Mouse (Mus musculus) neutrophil, adult 5-6 weeks (primary cell): Measurements from ENCODE around the gene Ccdc186. TPM values are rescaled to one million over a fixed set of nuclear protein-coding genes. Genes with fewer than 3 reads are reported as not detected.
"Not testable (repeated sequence)": the region's sequence is repeated elsewhere in the genome, so short reads cannot be mapped to it uniquely, and the experiment has no call there.

Experiments
- ATAC-seq: fragments of 151-379, 151-347 bp; 2 replicates; pipeline ENCODE4 v1.8.0; 2017; ENCODE audit warnings: mild to moderate bottlenecking, moderate TSS enrichment; ENCODE audit not compliant: insufficient number of reproducible peaks, poor library complexity, low FRiP score, severe bottlenecking; ENCODE audit errors: extremely low read depth
- total RNA-seq: library from RNA; stranded (forward); fragments of 200-1000 nt; gene quantifications from 2 replicates; pipeline ENCODE4 v1.2.3, GENCODE M21; 2017

Gene Ccdc186
- total RNA-seq, 1 experiment from 2014 or later, result 73.7 TPM

DNA sequence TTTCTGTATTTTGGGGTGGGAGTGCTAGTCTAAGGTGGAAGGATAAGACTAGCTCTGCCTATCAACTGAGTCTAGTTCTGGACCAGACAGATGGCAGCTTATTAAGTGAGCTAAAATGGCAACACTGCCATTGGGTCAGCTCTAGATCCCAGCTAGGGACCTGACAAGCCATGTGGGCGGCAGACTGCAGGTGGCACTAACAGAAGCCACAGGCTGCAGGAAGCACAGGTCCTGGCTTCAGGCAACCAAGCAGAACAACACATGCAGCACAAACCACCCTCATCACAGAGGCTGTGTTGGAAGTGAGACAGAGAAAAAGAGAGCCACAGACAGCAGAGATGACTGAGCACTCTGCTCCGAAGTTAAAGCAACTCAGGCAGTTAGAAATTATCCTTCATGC, 16.6 kb downstream of the Ccdc186 start:
- peak; percentile 75 for ATAC-seq

DNA sequence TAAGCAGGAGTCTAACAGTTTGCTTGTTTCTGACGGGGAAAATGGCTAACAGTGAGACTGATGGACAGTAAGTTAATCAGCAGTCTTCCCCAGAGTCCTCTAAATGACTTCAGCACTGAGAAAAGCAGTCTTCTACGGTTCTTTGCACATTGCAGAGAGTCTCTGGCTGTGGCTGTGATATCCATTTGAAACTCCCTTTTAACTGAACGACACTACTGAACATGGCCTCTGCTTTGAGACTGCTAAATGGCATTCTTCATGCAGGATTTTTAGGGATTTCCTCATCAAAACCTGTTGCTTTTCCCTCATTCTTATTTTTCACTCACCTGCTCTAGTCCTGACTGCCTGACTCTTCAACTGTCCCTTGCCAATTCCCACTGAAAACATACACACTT, 19.6 kb downstream of the Ccdc186 start:
- no peak for ATAC-seq

DNA sequence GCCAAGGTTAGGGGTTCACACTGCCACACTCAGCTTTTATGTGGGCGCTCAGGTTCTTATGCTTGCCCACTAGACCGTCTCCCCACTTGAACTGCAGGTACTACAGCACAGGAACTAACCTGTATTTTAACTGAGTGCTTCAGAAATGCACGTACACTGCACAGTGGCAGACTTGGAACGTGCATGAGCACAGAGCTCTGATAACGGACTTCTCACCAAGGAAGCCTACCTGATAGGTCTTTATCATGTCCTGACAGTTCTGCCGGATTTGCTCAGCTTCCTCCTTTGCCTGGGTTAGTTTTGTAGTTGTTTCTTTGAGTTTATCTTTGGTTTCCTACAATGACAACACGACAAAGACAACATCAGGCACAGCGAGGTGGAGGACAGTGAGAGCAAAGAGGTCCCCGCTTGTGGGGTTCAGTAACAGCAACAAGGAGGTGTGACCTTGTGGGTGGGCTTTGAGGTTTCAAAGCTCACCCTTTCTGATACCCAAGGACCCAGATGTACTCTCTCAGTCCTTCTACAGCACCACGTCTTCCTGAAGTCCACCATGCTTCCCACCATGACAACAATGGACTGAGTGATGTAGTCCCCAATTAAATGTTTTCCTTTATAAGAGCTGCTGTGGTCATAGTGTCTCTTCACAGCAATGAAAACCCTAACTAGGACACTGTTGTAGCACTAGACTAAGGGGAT, 20.2 kb downstream of the Ccdc186 start:
- no peak for ATAC-seq

DNA sequence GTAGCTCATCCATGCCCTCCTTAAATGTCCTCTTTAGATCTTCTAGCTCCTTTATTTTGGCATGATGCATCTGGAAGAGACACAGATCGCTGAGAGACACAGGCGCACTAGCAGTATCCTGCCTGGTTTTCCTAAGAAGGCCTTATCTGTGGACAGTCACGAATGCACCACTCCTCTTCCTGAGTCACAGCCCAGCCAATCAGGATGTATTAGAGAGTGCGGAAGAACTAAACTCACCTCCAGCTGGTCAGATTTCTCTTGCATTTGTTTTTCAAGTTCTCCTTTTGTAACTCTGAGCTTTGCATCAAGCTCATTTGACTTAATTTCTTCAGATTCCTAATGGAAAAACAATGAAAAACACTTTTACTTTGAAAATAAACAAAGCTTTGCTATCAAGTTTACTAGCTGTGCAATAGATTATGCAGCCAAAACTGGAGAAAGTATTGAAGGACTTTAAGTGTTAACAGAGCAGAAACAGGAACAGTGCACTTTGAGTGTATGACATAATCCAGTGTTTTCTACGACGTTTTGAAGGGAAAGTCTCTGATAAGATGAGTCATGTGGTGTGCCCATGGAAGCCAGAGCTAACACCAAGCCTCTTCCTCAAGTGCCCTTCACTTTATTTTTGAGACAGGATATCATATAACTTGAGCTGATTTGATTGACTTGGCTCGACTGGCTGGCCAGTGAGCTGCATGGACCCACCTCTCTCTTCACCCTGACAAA, 20.9 kb downstream of the Ccdc186 start:
- ATAC-seq, result no peak

DNA sequence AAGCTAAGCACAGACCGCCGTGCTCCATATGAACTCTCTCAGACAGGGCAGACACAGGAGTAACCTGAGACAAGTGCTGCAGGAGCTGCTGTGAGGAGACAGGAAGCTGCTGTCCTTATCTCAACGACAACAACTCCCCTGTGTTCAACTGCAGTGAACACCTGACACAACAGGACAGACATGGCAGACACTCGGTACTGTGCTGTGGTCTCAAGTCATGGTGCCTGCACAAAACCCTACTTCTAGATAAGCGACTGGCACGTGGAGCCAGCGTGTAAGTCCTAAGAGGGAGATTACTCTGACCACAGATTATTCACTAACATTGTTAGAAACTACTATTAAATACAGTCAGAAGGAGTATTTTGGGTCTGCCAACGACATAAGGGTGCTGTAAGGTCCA, 21.8 kb downstream of the Ccdc186 start:
- no peak for ATAC-seq

DNA sequence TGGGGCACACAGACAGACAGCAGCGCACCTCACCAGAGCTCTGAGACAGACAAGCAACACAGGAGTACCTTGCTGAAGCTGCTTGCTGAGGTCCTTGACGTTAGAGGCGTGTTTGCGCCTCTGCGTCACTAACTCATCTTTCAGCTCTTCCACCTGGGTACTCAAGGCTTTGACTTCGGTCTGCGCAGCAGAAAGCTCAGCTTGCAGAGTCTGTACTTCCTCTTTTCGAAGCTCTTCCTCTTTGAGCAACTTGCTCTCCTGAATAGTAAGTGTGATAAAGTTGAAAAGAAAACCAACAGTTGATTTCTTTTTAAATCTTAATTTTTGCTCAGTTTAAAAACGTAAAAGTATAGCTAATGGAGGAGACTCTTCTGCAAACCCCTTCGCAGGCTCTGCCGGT, 24.6 kb downstream of the Ccdc186 start:
- peak; percentile 92 for ATAC-seq

DNA sequence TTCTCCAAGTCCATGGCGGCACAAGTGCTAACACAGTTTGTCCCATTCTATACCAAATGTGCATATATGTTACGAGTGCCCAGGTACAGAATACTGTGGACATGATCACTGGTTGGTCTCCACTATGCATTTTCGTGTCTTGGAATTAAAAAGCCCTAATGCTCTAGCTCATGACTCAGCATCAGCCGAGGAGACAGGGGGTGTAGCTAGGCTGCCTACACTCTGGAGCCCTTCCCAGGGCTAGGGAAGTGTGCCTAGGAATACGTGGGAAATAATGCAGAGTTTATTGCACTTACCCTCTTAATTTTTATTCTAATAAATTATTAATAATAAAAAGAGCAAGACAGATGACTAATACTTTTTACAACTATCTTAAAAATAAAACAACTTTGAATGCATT, 33.0 kb downstream of the Ccdc186 start:
- no peak for ATAC-seq

DNA sequence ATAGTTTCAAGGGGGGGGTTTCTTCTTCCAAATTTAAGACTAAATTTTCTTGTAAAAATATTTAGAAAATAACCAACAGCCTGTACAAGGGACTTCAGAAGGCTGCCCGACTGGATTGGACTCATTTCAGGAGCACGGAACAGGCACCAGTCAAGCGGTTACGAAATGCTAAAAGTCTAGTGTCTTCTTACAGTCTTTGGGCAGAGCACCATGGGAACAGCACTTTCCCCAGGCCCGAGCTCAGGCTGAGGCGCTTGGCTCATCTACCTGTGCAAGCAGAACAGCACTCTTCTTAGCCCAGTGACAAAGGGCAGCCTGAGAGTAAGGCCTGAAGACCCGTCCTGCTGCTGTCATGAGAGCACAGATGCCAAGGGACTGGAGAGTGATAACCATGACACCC, 34.1 kb downstream of the Ccdc186 start:
- ATAC-seq, result no peak

DNA sequence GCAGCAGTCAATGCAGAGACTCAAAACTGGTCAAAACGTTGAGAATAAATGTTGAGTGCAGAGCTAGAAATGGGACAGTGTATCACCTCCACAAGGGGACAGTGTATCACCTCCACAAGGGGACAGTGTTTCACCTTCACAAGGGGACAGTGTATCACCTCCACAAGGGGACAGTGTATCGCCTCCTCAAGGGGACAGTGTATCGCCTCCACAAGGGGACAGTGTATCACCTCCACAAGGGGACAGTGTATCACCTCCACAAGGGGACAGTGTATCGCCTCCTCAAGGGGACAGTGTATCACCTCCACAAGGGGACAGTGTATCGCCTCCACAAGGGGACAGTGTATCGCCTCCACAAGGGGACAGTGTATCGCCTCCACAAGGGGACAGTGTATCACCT, 43.5 kb downstream of the Ccdc186 start:
- not testable (repeated sequence) for ATAC-seq

DNA sequence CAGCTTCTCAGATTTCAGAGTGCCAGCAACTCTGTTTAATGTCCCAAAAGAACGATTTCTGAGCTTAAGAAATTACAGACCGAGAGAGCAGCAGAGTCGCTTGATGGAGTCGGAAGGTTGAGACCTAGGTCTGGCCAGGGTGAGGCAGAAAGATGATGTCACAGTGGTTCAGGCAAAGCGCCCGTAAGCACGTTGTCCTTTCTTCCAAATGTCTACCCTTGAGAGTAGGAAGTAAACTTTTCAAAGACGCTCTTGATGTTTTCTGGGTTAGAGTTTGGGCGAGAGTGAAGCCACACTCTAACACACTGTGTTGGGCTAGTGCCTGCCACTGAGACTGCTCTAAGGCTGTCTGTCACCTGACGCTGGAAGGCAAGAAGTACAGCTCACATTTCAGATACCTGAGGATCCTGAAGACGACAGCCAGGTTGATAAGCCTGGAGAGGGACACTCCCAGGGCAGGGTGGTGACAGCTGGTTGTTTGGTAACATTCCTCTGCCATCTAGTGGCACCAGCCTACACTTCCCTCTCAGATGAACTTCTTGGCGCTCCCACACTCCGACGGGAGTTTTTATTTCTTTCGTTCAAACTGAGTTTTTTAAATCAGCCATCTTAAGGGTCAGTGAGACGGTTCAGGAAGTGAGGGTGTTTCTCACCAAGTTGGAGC, 45.1 kb downstream of the Ccdc186 start:
- ATAC-seq, result peak; percentile 33; the same call in 1 of the 2 replicates

DNA sequence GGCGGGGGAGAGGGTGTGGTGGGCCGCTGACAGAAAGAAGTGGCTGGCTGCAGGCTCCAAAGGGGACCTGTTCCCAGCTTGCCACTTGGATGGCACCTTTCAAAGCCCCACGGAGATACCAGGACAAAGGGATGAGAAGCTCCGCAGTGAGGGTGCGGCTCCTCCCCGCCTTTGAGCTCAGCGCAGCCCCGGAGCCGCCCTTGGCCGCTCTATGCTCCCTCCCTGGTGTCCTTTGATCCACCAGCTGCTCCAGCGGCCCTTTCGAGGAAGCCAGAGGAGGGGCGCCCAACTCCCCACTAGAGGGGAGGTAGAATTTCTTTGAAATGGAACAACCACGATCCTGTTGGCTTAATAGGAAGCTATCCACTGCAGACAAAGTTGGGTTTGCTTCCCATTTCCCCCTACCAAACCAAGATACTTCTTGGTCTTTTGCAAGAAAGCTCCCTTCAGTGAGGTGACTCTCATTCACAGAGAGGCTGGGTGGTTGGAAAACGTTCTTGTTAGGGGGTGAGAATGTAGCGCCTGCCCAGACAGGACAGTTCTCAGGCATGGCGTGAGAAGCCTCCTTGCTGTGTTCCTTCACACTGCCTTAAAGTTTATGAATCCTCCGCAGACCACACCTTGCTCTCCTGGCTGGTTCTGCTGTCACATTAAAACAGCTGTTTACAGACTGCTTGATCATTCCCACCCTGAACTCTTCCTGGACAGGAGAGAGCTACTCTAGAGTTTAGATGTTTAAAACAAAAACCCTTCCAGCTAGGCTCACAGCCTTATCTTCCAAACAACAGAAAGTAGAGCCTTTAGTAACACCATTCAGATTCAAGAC, 45.9 kb downstream of the Ccdc186 start:
- ATAC-seq, result no peak

DNA sequence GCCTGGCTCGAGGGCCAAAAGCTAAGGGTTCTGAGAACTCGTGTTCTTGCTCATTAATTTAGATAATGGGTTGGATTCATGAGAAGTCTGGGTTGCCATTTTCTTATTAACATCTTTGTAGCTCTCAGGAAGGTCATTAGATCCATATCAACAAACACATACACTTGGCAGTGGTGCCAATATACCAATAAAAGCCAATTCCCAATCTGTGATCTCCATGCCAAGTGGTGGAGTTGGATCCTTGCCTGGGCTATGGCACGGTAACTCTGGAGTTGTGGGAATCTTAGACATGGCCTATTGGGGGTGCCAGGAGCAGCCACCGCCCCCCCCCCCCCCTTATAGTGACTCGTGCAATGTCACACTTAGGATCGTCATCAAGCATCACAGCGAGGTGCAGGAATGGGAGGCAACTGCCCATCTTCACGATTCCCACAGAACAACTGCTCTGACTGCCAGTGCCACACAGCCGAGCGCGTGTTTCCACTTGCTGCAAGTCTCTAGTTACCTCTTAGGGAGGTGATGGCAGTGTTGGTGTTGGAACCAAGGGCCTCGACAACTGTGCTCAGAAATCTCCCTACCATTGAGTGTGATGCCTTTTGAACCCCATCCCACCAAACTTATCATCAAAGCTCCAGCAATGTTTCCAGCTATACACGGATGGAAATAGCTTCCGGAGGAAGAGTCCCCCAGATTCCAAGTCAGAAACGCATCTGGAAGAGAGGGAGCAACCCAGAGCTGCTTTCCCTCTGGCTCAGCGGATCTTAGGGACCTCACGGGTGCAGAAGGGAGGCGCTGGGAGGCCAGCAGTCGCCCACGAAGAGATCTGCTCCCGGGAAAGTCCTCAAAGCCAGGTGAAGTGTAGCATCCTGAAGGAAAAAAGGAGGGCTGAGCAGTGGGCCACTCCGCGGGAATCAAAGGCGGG, 46.8 kb downstream of the Ccdc186 start:
- no peak for ATAC-seq

DNA sequence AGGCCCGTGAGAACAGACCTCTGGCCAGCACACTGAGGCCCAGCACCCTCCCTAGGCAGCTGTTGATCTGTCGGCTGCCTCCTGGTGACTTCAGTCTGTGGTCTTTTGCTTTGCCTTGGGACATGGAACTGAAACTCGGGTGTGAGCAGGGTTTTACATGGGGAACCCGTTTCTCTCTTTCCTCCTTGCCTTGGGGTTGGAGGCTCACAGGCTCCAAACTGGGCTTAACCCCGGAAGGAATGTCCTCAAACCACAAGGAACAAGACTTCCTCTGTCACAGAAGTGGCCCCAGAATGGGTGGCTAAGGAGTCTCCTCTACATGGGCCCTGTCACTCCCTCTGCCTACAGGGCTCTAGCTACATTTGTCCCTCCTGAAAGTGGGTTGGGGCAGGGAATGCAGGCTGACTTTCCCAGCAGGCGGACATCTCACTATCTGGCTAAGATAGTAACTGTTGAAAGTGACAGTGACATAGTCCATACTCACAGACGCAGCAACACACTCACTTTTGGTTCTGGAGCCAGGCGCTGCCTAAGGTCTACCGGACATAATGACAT, 47.5 kb downstream of the Ccdc186 start:
- peak; percentile 34; the same call in 1 of the 2 replicates for ATAC-seq

DNA sequence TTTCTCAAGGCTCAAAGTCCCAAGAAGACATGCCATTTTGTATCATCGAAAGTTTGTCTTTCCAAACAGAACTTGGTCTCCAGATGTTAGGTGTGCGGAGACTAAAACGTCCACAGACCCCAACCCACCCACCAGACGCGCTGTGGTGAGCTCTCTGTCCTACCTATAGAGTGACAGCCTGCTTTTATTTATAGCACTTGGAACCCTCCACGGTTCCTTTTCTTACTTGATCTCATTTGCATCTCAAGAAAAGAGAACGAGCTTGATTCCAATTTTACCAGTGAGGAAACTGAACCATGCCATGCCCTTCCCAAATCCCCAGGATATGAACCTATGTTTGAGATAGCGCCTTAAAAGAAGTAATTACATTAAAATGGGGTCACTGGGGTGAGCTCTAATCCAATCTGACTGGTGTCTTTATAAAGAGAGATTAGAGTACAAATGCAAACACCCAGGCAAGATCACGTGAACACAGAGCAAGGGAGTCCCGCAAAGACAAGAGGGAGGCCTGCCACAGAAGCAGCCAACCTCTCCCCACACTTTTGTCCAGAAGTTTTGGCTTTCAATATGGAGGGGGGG, 48.5 kb downstream of the Ccdc186 start:
- ATAC-seq, result no peak

DNA sequence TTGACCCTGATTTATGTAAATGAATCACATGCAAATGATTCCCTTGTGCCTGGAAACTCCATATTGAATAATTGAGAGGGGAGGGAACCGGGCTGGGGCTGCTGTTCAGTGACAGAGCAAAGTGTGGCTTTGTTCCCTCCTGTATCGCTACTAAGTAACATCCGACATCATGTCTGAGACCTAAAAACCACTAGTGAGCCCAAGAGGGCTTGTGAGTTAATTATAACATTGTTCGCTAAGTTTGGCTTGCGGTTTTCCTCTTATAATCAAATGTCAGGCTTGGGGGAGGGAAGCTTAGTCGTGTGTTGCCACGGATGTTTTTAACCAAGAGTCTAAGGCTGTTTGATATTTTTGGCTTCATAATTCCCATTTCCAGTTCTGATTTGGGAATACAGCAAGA, 49.8 kb downstream of the Ccdc186 start:
- ATAC-seq, result 0 out of 2 replicates have a peak, but pooled peaks have one; percentile 30

DNA sequence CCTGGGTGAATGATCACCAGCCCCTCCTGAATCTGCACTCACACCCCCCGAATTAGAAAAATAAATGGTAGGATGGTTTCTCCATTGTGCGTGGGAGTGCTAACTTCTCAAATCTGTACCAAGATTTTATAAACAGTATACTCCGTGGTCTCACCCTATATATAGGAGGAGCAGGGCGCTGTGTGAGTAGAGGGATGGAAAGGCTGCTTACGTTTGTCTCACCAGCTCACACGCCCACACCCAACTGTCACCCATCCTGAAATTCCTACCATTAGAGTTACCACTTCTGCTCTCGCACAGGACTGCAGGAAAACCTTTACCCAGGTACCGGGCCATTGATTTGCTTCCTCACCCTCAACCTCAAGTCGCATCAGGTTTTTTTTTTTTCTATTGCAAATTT, 53.0 kb downstream of the Ccdc186 start:
- ATAC-seq, result no peak

DNA sequence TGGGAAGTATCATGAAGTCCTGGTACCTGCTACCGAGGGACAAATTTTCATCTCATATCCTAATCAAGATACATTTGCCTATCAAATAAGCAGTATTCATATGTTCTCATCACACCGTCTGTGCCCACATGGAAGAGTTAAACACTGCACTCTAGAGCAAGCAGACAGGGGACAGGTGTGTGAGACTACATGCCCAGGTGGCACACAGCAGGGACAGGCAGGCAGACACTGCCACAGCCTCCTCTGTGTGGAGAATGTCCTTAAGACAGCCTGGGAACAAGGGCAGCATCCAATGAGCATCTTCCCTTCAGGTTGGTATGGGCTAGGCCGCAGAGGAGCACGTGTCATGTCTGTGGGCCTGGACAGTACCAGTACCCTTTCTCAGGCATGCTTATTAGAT, 59.3 kb downstream of the Ccdc186 start:
- no peak for ATAC-seq

DNA sequence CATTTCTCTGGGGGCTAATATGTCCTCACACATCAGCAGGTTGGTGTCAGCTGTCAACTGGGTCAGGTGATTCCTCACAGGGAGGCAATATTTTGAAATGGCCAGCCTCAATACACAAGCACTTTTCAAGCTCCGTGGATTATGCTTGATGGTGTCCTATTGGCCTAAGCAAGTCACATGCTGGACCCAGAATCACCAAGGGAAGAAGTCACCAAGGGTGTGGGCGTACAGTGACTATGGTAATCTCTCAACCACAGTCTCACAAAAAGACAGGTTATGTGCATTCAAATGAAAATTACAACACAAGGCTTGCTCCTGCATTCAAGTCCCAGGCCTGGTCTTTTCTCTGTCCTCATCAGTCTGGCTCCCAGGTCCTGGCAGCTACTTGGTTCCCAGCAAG, 60.3 kb downstream of the Ccdc186 start:
- ATAC-seq, result no peak
